Mouse (Mus musculus) left cerebral cortex, postnatal 10 days (tissue): Measurements from ENCODE around the gene Slc4a4. TPM values are rescaled to one million over a fixed set of nuclear protein-coding genes. Genes with fewer than 3 reads are reported as not detected.
A peak's percentile ranks its signal among the peaks of the same experiment; 100 is the strongest.
"Not testable (repeated sequence)": the region's sequence is repeated elsewhere in the genome, so short reads cannot be mapped to it uniquely, and the experiment has no call there.

Source experiments
- DNase-seq, 2 experiments: peaks; one replicate each; pipeline ENCODE4 v3.0.0; 2021 to 2022; ENCODE audit warnings: low spot score in 2 of 2, mixed read lengths in 1 of 2; ENCODE audit errors: extremely low spot score in 1 of 2
- intact Hi-C: fragments of 180-260 bp; cut with DNase I; formaldehyde crosslinking; loops from one replicate; pipeline ENCODE4 v1.15.1; 2025
- total RNA-seq, 2 experiments: library from RNA; stranded (reverse); gene quantifications; 2 replicates each; pipeline ENCODE4 v1.2.3; 2021

Gene Slc4a4
- total RNA-seq, 2 experiments from 2014 or later: 101 to 106 TPM

DNA sequence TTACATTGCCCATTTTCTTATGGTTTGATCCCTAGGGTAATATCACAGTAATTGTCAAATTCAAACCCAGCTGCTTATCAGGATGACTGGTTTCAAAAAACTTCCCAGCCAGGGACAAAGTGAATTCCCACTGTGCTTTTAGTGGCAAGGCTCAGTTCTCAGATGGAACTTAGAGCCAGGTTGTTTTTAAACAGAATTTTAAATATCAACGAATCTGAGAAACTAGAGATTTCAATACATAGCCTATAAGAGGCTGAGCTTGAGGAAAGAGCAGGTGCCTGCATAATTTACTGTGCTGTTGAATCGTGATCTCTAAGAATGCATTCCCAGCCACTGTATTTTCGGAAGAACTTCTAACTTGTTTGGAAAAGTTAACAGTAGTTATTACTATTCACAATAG, 213.3 kb downstream of the Slc4a4 start:
- intact Hi-C loops: no loop called here

DNA sequence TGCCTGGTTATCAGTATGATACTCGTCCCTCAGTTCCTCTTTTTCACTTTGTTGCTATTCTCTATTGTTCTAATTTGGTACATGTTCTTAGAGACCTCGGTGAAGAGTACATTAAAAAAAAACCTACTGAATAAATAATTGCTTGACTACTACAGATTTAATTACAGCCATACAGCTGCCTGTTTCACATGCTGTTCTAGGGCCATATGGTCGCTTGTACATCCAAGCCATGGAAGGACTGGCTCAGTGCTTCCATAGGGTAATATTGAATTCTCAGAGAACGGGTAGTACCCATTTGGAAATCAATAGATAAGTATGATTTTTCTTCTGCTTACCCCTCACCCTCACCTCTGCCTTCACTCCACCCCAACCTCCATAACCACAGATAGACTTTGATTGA, 215.9 kb downstream of the Slc4a4 start:
- intact Hi-C loops: no loop called here
- DNase-seq: no peak

More for the DNA sequence above, 213.3 kb downstream of the Slc4a4 start:
- DNase-seq: no peak

DNA sequence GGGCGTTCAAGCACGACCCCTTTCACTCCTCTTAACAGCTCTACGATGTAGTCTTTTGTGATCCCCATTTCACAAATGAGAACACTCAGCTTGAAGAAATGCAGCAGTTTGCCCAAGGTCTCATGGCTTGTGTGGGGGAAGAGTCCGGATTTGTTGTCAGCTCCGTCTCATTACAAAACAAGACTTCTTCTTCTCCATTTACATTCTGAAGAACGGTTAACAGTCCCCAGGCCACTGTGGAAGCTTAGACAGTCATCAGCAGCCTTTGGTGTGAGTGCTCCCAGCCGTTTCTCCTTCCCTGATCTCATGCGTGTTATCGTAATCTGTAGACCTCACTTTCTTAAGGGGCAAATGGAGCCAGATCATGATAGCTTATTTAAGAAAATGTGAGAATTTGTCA, 218.7 kb downstream of the Slc4a4 start:
- intact Hi-C loops: no loop called here

DNA sequence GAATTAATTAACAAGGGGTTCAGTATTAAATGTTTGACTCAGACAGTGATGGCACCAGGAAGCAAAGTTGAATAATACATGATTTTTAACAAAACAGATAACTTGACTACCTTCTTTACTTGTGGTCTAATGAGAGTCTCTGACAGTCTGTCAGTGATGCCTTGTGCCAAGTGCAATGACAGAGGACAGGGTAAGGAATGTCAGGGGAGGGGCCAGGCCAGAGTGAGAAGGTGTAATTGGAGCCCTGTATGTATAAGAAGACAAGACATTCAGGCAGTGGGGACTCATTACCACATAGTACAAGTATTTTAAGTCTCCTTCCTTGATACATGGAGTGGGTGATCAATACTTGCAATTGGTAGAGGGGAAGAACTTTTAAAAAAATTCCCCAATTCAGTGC, 219.6 kb downstream of the Slc4a4 start:
- intact Hi-C loops: no loop called here
- no peak for DNase-seq

More for the DNA sequence above, 218.7 kb downstream of the Slc4a4 start:
- no peak for DNase-seq

DNA sequence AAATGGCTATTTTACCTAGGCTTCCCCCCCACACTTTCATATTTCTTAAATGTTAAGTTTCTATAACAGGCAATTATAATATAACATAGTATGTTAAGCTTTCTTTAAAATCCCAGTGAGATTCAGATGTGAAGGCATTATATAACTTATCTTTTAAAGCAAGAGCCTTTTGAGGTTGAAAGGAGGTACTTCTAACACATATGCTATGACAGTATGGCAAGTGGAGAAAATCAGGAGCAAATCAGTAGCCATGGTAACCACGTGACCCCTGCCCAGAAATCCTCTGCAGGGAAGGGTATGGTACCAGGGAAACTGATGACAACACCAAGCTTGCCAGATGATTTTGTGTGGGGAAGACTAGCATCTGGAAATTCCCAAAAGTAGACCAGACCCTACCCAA, 222.2 kb downstream of the Slc4a4 start:
- intact Hi-C loops: no loop called here
- DNase-seq: no peak

DNA sequence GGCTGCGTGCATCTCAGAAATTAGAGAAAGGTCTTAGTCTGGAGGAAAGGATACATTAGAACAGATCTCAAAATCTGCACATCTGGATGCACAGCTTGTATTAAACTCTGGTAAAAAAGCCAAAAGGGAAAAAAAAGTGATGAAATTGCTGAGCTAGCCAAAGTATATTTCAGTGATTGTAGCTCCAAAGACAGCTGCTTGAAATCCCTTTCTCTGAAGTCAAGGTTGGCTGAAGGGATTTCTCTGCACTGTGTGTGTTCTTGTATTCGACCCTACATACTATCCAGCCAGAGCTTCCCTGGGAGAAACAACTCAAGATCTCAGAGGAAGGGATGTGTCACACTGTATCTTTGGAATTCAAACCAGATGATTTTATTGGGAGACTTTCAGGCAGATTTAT, 223.2 kb downstream of the Slc4a4 start:
- no peak for DNase-seq
- intact Hi-C loops: no loop called here

DNA sequence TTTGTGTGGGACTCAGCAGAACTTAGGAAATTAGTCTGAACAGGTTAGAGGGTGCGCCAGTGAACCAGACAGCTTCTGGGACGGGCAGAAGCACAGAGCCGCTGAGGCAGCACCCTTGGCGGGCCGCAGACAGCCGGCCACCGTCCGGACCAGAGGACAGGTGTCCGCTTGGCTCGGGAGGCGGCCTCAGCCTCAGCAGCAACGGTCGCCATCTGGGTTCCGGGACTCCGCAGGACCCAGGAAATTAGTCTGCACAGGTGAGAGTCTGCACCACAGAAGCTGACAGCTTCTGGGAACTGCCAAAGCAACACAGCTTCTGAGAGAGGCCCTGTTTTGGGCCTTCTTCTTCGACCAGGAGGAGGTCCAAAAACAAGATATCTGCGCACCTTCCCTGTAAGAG, 225.4 kb downstream of the Slc4a4 start:
- DNase-seq, intact Hi-C loops: not testable (repeated sequence)

DNA sequence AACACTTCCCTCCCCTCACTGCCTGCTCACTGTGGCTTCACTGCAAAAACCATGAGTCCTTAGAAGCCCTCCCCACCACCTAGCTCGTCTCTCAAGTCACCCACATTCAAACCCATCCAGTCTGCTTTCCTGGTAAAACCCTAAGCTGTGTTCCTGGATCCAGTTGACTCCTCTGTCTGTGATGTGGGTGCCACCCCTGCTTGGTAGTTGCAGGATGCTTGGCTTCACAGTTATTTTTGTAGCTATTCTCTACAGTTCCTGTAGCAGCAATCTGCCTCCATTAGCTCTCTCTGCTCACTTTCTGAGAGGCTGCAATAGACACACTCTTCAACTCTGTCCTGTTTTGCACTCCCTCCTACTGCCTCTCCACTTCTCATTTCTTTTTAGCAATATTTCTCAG, 234.3 kb downstream of the Slc4a4 start:
- intact Hi-C loops: no loop called here
- no peak for DNase-seq

DNA sequence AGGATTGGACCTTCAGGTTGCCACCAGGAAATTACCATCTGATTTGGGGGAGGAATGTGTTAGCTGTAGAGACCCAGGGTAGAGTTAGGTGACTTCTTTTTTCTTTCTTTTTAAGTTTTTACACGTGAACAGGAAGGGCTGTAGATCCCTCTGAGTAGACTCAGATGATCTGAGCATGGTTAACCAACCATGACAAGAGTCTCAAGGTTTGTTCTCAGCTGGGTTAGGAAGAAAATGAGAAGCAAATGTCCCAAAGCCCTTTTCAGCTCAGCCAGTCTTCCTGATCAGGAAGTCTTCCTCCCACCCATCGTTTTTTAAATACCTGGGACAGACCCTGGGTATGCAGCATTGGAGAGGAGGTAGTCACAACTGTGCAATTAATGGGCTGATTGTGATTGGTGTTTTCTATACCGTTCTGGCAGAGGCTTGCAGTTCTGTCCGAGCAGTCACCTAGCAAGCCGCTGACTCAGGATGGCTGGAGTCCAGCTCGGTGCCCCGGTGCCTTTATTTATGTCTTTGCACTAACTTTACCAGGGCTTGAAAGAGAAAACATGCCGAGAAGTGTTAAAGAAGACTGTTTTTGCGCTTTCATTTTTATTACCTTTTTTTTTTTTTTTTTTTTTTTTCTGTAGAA, 236.8 kb downstream of the Slc4a4 start:
- DNase-seq: no peak
- intact Hi-C loops: no loop called here

DNA sequence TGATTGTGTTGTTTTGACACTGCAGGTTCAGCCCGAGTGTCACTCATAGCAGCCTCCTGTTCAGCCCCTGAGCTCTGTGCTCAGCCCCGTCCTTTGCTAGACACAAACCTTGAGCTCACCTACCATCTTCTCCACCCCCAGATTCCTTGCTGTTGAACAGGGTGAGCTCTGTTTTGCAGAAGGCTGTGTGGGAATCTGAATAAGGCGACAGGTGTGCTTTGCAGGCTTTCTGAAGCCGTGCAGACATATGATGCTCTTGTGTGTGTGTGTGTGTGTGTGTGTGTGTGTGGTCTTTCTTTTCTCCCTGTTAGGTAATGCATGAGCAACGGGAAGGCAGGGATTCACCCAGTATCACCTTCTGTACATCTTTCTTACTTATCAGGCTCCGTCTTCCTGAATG, 241.6 kb downstream of the Slc4a4 start:
- DNase-seq: no peak

DNA sequence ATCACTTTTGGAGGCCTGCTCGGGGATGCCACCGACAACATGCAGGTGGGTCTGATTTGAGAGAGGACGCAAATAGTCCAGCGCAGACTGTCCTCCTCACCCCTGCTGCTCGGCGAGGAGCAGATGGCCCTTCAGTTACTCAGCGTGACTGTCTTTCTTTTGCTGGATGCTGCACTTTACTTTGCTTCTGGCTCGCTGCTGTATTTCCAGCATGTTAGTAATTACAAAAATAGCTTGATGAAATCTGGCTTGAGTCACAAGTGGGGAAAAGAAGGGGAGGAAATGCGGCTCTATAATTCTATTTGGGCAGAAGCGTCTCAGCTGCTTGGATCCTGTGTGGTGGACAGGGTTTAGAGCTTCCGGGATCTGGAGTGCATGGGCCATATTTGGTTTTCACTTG, 249.2 kb downstream of the Slc4a4 start:
- DNase-seq: peak; percentile 23 to 29
- intact Hi-C loops: loop anchor here (10.0 kb wide), 1 partner anchor 201 kb away; no protein-coding TSS in a partner anchor

More for the DNA sequence above, 241.6 kb downstream of the Slc4a4 start:
- intact Hi-C loops: no loop called here

DNA sequence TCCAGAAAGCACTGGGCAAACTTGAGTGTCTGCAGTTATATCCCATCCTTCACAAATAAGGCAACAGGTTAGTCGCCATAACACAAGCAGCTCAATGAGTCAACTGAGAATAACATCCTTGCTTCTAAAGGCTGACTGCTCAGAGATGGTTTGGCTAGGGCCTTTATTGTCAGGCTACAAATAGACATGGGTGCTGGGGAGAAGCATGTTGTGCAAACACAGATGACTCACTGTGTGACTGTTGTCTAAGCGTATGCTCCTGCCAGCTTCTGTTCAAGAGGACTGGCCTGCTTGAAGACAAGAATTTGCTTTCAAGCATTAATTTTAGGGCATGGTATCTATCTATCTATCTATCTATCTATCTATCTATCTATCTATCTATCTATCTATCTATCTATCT, 253.5 kb downstream of the Slc4a4 start:
- DNase-seq: no peak
- intact Hi-C loops: no loop called here

DNA sequence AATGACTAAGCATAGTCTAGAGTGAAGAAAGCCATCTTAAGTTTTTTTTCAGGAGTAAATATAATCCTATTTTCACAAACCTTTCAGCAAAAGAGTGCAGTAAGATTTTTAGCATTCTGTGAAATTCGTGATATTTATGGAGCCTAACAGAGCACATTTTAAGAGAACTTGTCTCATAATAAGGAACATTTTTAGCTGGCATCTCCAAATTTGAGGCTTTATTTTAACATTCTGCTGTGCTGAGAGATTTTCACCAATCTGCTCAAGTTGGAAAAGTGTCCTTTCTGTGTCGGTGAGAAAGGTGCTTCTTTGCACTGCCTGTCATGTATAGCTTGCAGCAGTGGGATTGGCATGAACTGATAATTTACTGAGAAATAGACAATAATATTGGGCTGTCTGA, 255.1 kb downstream of the Slc4a4 start:
- peak in 1 of 2 experiments; percentile 37 for DNase-seq
- intact Hi-C loops: no loop called here

DNA sequence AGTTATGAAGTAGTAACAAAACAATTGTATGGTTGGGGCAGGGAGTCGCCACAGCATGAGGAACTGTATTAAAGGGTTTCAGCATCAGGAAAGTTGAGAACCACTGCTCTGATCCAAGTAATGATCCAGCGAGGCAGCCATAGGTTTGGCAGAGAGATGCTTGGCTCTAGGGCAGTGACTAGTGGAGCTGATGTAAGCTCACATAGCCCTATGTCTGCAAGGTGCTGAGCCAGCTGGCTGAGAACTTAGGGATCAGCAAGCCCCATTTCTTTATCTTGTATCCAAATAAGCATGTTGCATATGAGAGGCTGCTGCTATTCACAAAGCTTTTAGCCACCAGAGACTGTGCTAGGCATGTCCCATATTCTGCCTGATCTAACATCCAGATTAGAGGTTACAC, 259.7 kb downstream of the Slc4a4 start:
- intact Hi-C loops: no loop called here
- no peak for DNase-seq

DNA sequence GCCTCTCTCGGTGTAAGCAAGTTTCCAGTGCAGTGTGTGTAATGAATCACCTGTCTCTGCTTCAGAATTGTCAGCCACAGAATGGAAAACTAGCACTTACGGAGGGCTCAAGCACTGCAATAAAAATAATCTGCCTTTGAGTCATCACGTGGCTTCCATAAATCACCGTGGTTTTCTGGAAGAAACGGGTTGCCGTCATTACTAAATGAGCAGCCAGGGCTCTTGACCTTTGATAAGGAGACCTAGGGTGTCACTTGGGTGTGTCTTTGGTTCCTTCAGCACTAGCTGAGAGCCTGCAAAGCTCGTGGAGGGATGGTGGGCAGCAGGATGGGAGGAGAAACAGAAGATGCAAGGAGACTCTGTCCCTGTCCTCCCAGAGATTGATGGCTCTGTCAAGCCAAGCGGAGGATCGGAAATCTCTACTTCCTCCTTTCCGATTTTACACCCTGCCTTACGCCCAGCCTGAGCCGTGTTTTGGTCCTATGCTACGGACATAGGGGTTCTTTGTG, 260.7 kb downstream of the Slc4a4 start:
- DNase-seq: no peak
- intact Hi-C loops: no loop called here

DNA sequence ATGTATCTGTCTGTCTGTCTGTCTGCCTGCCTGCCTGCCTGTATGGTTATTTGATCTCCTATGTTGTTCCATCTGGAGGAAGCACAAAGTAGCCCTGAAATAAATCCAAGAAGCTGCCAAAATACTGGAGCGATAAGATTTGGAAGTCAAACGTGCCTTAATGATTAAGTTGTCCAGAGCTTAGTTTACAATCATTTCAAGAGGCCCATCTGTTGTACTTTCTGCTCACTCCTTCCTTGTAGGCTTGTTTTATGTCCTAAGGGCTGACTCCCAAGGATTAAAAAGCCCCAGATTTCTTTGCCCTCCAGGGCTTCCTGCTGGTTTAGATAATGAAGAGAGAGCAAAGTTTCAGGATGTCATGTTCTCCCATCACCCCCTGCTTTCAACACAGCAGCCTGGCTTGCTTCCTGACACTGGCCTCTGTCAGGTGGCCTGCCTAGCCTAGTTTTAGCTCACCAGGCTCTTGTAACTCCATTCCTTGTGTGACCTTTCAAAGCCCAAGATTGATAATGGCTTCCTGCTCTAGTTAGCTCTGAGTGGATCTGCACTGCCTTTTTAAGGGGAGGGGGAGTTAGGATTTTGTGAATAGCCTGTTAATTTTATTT, 262.9 kb downstream of the Slc4a4 start:
- intact Hi-C loops: no loop called here
- no peak for DNase-seq

DNA sequence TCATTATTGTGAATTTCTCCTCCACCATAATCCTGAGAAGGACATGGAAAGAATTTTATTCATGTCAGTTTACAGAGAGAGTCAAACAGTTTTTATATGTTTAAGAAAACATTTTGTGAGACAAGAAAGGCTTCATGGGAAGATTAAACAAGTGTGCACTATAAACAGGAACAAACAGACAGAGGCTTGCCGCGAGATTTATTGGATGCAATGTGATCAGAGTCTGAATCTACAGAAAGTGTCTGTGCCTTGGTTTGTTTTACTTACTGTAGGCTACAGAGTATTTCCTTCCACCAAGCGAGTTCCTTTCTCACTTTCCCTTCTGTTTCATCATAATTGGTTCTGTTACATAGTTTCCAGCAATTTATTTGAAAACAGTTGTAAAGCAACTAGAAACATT, 264.5 kb downstream of the Slc4a4 start:
- intact Hi-C loops: no loop called here
- no peak for DNase-seq

DNA sequence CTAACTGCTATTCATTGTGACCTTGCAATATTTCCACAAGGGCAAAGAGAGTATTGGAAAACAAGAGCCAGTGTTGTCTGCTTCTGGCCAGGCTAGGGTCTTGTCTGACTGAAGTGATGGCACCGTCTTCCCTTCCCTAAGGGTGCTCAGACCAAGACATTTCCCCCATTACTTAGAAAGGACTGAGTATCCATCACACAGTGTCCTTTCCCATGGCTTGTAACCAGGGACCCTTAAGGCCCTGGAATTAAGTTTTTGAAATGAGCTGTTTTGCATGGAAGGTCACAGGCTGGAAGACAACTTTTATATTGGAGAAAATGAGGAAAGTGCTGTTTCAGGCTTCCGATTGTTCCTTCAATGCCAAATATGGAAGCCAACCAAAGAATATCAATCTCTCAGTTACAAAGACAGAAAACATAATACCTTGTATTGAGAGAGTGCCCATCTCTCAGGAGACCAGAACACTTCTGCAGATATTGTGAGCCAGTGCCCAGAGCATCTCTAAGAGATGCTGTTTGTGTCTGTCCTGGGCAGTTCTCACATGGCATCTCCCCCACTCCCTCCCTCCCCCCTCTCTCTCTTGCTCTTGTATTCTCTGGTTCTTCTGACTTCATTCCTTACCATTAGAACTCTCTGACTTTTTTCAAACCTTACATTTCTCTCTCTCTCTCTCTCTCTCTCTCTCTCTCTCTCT, 284.6 kb downstream of the Slc4a4 start:
- intact Hi-C loops: no loop called here
- DNase-seq: no peak

DNA sequence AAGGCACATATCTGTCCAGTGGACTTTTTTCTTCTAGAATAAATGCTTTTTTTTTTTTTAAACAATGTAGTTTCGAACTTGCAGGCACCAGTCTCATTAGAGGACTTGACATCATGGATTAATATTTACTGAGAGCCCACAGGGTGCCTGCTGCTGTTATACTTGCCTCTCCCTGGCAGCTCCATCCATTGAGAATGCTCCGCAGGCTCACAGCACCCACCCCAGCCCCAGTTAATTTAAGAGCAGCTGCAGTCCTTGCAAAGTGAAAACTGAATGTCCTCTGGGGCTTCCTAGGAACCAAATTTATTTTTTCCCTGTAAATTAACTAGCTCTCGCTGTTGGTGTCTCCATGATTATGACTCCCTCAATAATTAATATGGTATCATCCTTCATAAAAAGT, 303.4 kb downstream of the Slc4a4 start:
- DNase-seq: no peak
- intact Hi-C loops: no loop called here

DNA sequence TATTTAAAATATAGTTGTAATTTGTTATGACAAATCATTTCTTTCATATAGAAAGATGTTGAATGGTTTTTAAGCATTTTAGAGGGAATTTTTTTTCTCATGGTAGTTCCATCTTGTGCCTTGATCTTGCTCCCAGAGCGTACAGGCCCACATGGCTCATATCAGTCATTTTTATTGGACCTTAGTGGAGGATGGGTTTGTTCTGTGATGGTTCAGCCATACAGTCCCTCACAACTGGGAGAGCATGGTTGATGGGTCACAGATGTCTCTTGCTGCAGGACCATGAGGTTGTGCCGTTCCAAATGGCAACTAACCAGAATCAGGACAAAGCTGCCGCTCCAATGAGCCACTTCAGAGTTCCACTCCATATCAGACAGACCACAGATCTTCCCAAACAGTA, 308.0 kb downstream of the Slc4a4 start:
- DNase-seq: no peak
- intact Hi-C loops: no loop called here
